11 mouse cellular contexts compared by ENCODE assay signal in genomic region chr7:70067828-70068719, GRCm38 (mm10).
A peak's percentile ranks its signal among the peaks of the same experiment; 100 is the strongest.
DNase-seq lines count a peak whose midpoint lies in the region; ATAC-seq and TF ChIP-seq lines count a peak whose summit lies in the region.
"Had no signal": no experiment of that assay in that cellular context is flagged by ENCODE, and none has a peak within 500 bp of the region (broad histone marks: within the 10 kb centered on the region; RNA-seq: fewer than 3 reads in every experiment).

No protein-coding gene starts in this region.

- H3K27me3 ChIP-seq in heart, embryonic 10.5 days (ENCODE audit: insufficient read depth, poor library complexity, severe bottlenecking), result no peaks in the 10 kb centered on the region
- no peaks in the 10 kb centered on the region for H3K27me3 ChIP-seq in midbrain, embryonic 11.5 days (ENCODE audit: control insufficient read depth, insufficient read depth, low read length)
- H3K27me3 ChIP-seq: limb, embryonic 15.5 days had no signal

- peak overlapping the region; percentile 31 for H3K4me2 ChIP-seq in midbrain, embryonic 11.5 days
- H3K4me2 ChIP-seq: limb, embryonic 15.5 days had no signal

- 0 out of 2 replicates have a peak overlapping the region, but pooled peaks have one; percentile 42 for H3K27ac ChIP-seq in heart, embryonic 10.5 days
- peak overlapping the region; percentile 73 for H3K27ac ChIP-seq in midbrain, embryonic 11.5 days (ENCODE audit: low read depth, low read length)
- no peak overlapping the region for H3K27ac ChIP-seq in layer of hippocampus, adult 2 months
- H3K27ac ChIP-seq: limb, embryonic 15.5 days had no signal

- H3K4me3 ChIP-seq in heart, embryonic 10.5 days, result peak overlapping the region; percentile 24; the same call in 1 of the 2 replicates
- H3K4me3 ChIP-seq in midbrain, embryonic 11.5 days (ENCODE audit: low read depth, low read length), result no peak overlapping the region
- H3K4me3 ChIP-seq in layer of hippocampus, adult 2 months, result no peak overlapping the region
- H3K4me3 ChIP-seq: limb, embryonic 15.5 days had no signal

- peaks cover 9% of the 10 kb centered on the region for H3K4me1 ChIP-seq in heart, embryonic 10.5 days
- peaks cover 20% of the 10 kb centered on the region for H3K4me1 ChIP-seq in midbrain, embryonic 11.5 days (ENCODE audit: control insufficient read depth, insufficient read depth, low read length)

- H3K9ac ChIP-seq in midbrain, embryonic 11.5 days (ENCODE audit: low read length), result peak overlapping the region; percentile 25; the same call in 1 of the 2 replicates
- H3K9ac ChIP-seq: limb, embryonic 15.5 days had no signal

- DNase-seq in heart, embryonic 10.5 days (ENCODE audit: low spot score), result no peak
- DNase-seq in heart, postnatal 36 days, result no peak
- DNase-seq in right cerebral cortex, postnatal 4 days, result peak; percentile 14
- DNase-seq in right cerebral cortex, postnatal 36 days (ENCODE audit: low spot score in 2 of 2), result no peak
- peak; percentile 97 for DNase-seq in midbrain, embryonic 11.5 days (ENCODE audit: low spot score, missing footprints)
- no peak for DNase-seq in layer of hippocampus, adult 2 months (ENCODE audit: low spot score in 2 of 2)
- DNase-seq in spleen, postnatal 14 days (ENCODE audit: low spot score in 2 of 2), result no peak
- no peak for DNase-seq in left cerebral cortex, postnatal 10 days (ENCODE audit: extremely low spot score in 1 of 2, low spot score in 2 of 2)
- DNase-seq: cerebellum, adult 11-12 months; thymus, adult 2 months had no signal

- WGBS in heart, embryonic 10.5 days, result 22% methylated on average over 18 of the region's 18 CpGs
- 9% methylated on average over 18 of the region's 18 CpGs for WGBS in midbrain, embryonic 11.5 days

- no peaks in the 10 kb centered on the region for H3K9me3 ChIP-seq in heart, embryonic 10.5 days
- no peaks in the 10 kb centered on the region for H3K9me3 ChIP-seq in midbrain, embryonic 11.5 days (ENCODE audit: control insufficient read depth, low read length)
- H3K9me3 ChIP-seq: limb, embryonic 15.5 days had no signal

- no peaks in the 10 kb centered on the region for H3K36me3 ChIP-seq in heart, embryonic 10.5 days
- no peaks in the 10 kb centered on the region for H3K36me3 ChIP-seq in midbrain, embryonic 11.5 days (ENCODE audit: control insufficient read depth, insufficient read depth, low read length)
- H3K36me3 ChIP-seq: limb, embryonic 15.5 days had no signal

- TF ChIP-seq CTCF in layer of hippocampus, adult 2 months (conservative IDR thresholded peaks at IDR 0.05), result no peak

- intact Hi-C loops in heart, postnatal 36 days (cut with DNase I), result no loop called here
- intact Hi-C loops in left cerebral cortex, postnatal 10 days (cut with DNase I), result no loop called here

- ATAC-seq in midbrain, embryonic 11.5 days (ENCODE audit: low FRiP score), result peak; percentile 88

Comparison
In these comparisons a context has a peak if more than half of its experiments do, and no peak if none do; other contexts are left out.
1. DNase-seq: peak in right cerebral cortex, postnatal 4 days (single experiment) and midbrain, embryonic 11.5 days (single experiment); none in heart, embryonic 10.5 days (single experiment), heart, postnatal 36 days (0 of 2), right cerebral cortex, postnatal 36 days (0 of 2), layer of hippocampus, adult 2 months (0 of 2), spleen, postnatal 14 days (0 of 2) and left cerebral cortex, postnatal 10 days (0 of 2).